Mouse (Mus musculus): Measurements from ENCODE around the gene Prkn. TPM values are rescaled to one million over a fixed set of nuclear protein-coding genes. Genes with fewer than 3 reads are reported as not detected.
"Not testable (repeated sequence)": the region's sequence is repeated elsewhere in the genome, so short reads cannot be mapped to it uniquely, and the experiment has no call there.

Prkn gene
- total and polyA plus RNA-seq, 3 experiments: 0.86 to 5.7 (median 2.3) TPM

- Histone ChIP-seq H3K9me3 (replicated peaks) (no peaks in the 10 kb centered on the region), H3K4me3 (ENCODE audit: low read depth, low read length) (no peak overlapping the region), H3K27me3 (ENCODE audit: insufficient read depth, low read length) (peaks cover 3% of the 10 kb centered on the region), H3K4me1 (ENCODE audit: insufficient read depth, low read depth, low read length) (no peaks in the 10 kb centered on the region), H3K36me3 (replicated peaks) (no peaks in the 10 kb centered on the region)
- DNase-seq (ENCODE audit: low spot score): no peak
- no peak for TF ChIP-seq POLR2AphosphoS5 (IDR thresholded peaks at IDR 0.05; ENCODE audit: insufficient replicate concordance, low read depth, low read length)
- TF ChIP-seq GATA2 (IDR thresholded peaks at IDR 0.05; ENCODE audit: borderline replicate concordance, low read depth, low read length): no peak
- no peak for TF ChIP-seq TAL1 (conservative IDR thresholded peaks at IDR 0.05; ENCODE audit: low read depth, low read length)
- TF ChIP-seq GATA1 (IDR thresholded peaks at IDR 0.05; ENCODE audit: borderline replicate concordance, low read length): no peak
- TF ChIP-seq CTCF (IDR thresholded peaks at IDR 0.05; ENCODE audit: low read depth, low read length): no peak
- ATAC-seq (ENCODE audit: extremely low read depth, insufficient number of reproducible peaks, low FRiP score, poor library complexity, severe bottlenecking): no peak
Observed at GRCm38 (mm10) chr17:11157536-11157935, 317.4 kb downstream of the Prkn start.

DNA sequence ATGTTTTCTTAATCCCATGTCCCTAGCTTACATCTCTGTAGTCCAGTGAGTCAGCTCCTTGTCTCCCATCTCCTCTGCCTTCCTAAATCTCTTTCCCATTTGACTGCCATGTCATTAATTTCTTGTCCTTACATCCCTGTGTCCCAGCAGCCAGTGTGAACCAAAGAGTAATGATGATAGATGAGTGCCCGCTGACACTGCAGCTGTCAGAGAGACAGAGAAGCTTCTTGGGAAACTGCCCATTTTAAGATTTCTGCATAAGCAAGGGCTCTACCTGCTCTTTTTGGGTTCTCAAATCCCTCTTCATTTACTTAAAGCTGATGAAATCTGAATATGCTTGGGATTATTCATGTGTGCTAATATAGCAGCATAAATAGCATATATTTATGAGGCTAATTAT lies 321.3 kb downstream of the Prkn start:
- no peak for ATAC-seq (ENCODE audit: extremely low read depth, insufficient number of reproducible peaks, low FRiP score, poor library complexity, severe bottlenecking)
- Histone ChIP-seq H3K9me3 (replicated peaks) (no peaks in the 10 kb centered on the region), H3K36me3 (replicated peaks) (no peaks in the 10 kb centered on the region), H3K27me3 (ENCODE audit: insufficient read depth, low read length) (no peaks in the 10 kb centered on the region; the same call in 1 of the 2 replicates), H3K4me1 (ENCODE audit: insufficient read depth, low read depth, low read length) (no peaks in the 10 kb centered on the region), H3K4me3 (ENCODE audit: low read depth, low read length) (no peak overlapping the region)
- TF ChIP-seq GATA2 (IDR thresholded peaks at IDR 0.05; ENCODE audit: borderline replicate concordance, low read depth, low read length) (no peak), TAL1 (conservative IDR thresholded peaks at IDR 0.05; ENCODE audit: low read depth, low read length) (no peak), POLR2AphosphoS5 (IDR thresholded peaks at IDR 0.05; ENCODE audit: insufficient replicate concordance, low read depth, low read length) (no peak), CTCF (IDR thresholded peaks at IDR 0.05; ENCODE audit: low read depth, low read length) (no peak), GATA1 (IDR thresholded peaks at IDR 0.05; ENCODE audit: borderline replicate concordance, low read length) (no peak)
- DNase-seq (ENCODE audit: low spot score): no peak

- ATAC-seq (ENCODE audit: extremely low read depth, insufficient number of reproducible peaks, low FRiP score, poor library complexity, severe bottlenecking) (no peak), DNase-seq (ENCODE audit: low spot score) (no peak)
- no peaks in the 10 kb centered on the region; the same call in 1 of the 2 replicates for H3K27me3 ChIP-seq (ENCODE audit: insufficient read depth, low read length)
- H3K4me1 ChIP-seq (ENCODE audit: insufficient read depth, low read depth, low read length): no peaks in the 10 kb centered on the region
- no peaks in the 10 kb centered on the region for H3K9me3 ChIP-seq (replicated peaks)
- H3K36me3 ChIP-seq (replicated peaks): no peaks in the 10 kb centered on the region
- H3K4me3 ChIP-seq (ENCODE audit: low read depth, low read length): no peak overlapping the region
- TF ChIP-seq GATA2 (IDR thresholded peaks at IDR 0.05; ENCODE audit: borderline replicate concordance, low read depth, low read length) (no peak), GATA1 (IDR thresholded peaks at IDR 0.05; ENCODE audit: borderline replicate concordance, low read length) (no peak), CTCF (IDR thresholded peaks at IDR 0.05; ENCODE audit: low read depth, low read length) (no peak), POLR2AphosphoS5 (IDR thresholded peaks at IDR 0.05; ENCODE audit: insufficient replicate concordance, low read depth, low read length) (no peak)
Observed at GRCm38 (mm10) chr17:11162770-11163169, 322.6 kb downstream of the Prkn start.

- no peak overlapping the region for H3K4me3 ChIP-seq (ENCODE audit: low read depth, low read length)
- no peaks in the 10 kb centered on the region for H3K4me1 ChIP-seq (ENCODE audit: insufficient read depth, low read depth, low read length)
- ATAC-seq (ENCODE audit: extremely low read depth, insufficient number of reproducible peaks, low FRiP score, poor library complexity, severe bottlenecking) (no peak), DNase-seq (ENCODE audit: low spot score) (no peak)
- H3K36me3 ChIP-seq (replicated peaks): no peaks in the 10 kb centered on the region
- H3K27me3 ChIP-seq (ENCODE audit: insufficient read depth, low read length): peaks cover 4% of the 10 kb centered on the region; the same call in 1 of the 2 replicates
- TF ChIP-seq CTCF (IDR thresholded peaks at IDR 0.05; ENCODE audit: low read depth, low read length): no peak
- no peak for TF ChIP-seq GATA1 (IDR thresholded peaks at IDR 0.05; ENCODE audit: borderline replicate concordance, low read length)
- no peak for TF ChIP-seq POLR2AphosphoS5 (IDR thresholded peaks at IDR 0.05; ENCODE audit: insufficient replicate concordance, low read depth, low read length)
- TF ChIP-seq TAL1 (conservative IDR thresholded peaks at IDR 0.05; ENCODE audit: low read depth, low read length): no peak
- H3K9me3 ChIP-seq (replicated peaks): no peaks in the 10 kb centered on the region
Observed at GRCm38 (mm10) chr17:11187356-11187755, 347.2 kb downstream of the Prkn start.

- ATAC-seq (ENCODE audit: extremely low read depth, insufficient number of reproducible peaks, low FRiP score, poor library complexity, severe bottlenecking) (no peak), DNase-seq (ENCODE audit: low spot score) (no peak)
- no peaks in the 10 kb centered on the region for H3K9me3 ChIP-seq (replicated peaks)
- peaks cover 4% of the 10 kb centered on the region; the same call in 1 of the 2 replicates for H3K27me3 ChIP-seq (ENCODE audit: insufficient read depth, low read length)
- no peak for TF ChIP-seq POLR2AphosphoS5 (IDR thresholded peaks at IDR 0.05; ENCODE audit: insufficient replicate concordance, low read depth, low read length)
- no peak for TF ChIP-seq CTCF (IDR thresholded peaks at IDR 0.05; ENCODE audit: low read depth, low read length)
- TF ChIP-seq GATA1 (IDR thresholded peaks at IDR 0.05; ENCODE audit: borderline replicate concordance, low read length): no peak
- no peaks in the 10 kb centered on the region for H3K4me1 ChIP-seq (ENCODE audit: insufficient read depth, low read depth, low read length)
- H3K36me3 ChIP-seq (replicated peaks): no peaks in the 10 kb centered on the region
- H3K4me3 ChIP-seq (ENCODE audit: low read depth, low read length): no peak overlapping the region
Observed at GRCm38 (mm10) chr17:11188494-11188893, 348.3 kb downstream of the Prkn start.

GRCm38 (mm10) chr17:11190306-11190705 lies 350.1 kb downstream of the Prkn start:
- peaks cover 4% of the 10 kb centered on the region; the same call in 1 of the 2 replicates for H3K27me3 ChIP-seq (ENCODE audit: insufficient read depth, low read length)
- ATAC-seq (ENCODE audit: extremely low read depth, insufficient number of reproducible peaks, low FRiP score, poor library complexity, severe bottlenecking) (no peak), DNase-seq (ENCODE audit: low spot score) (no peak)
- H3K4me1 ChIP-seq (ENCODE audit: insufficient read depth, low read depth, low read length): no peaks in the 10 kb centered on the region
- H3K36me3 ChIP-seq (replicated peaks): no peaks in the 10 kb centered on the region
- H3K9me3 ChIP-seq (replicated peaks): no peaks in the 10 kb centered on the region
- TF ChIP-seq GATA1 (IDR thresholded peaks at IDR 0.05; ENCODE audit: borderline replicate concordance, low read length): no peak
- TF ChIP-seq CTCF (IDR thresholded peaks at IDR 0.05; ENCODE audit: low read depth, low read length): no peak
- TF ChIP-seq GATA2 (IDR thresholded peaks at IDR 0.05; ENCODE audit: borderline replicate concordance, low read depth, low read length): no peak
- TF ChIP-seq POLR2AphosphoS5 (IDR thresholded peaks at IDR 0.05; ENCODE audit: insufficient replicate concordance, low read depth, low read length): no peak
- TF ChIP-seq TAL1 (conservative IDR thresholded peaks at IDR 0.05; ENCODE audit: low read depth, low read length): no peak
- H3K4me3 ChIP-seq (ENCODE audit: low read depth, low read length): no peak overlapping the region

- no peak for TF ChIP-seq TAL1 (conservative IDR thresholded peaks at IDR 0.05; ENCODE audit: low read depth, low read length)
- Histone ChIP-seq H3K4me3 (ENCODE audit: low read depth, low read length) (no peak overlapping the region), H3K4me1 (ENCODE audit: insufficient read depth, low read depth, low read length) (no peaks in the 10 kb centered on the region), H3K36me3 (replicated peaks) (no peaks in the 10 kb centered on the region), H3K27me3 (ENCODE audit: insufficient read depth, low read length) (no peaks in the 10 kb centered on the region), H3K9me3 (replicated peaks) (no peaks in the 10 kb centered on the region)
- no peak for ATAC-seq (ENCODE audit: extremely low read depth, insufficient number of reproducible peaks, low FRiP score, poor library complexity, severe bottlenecking)
- DNase-seq (ENCODE audit: low spot score): no peak
Observed at GRCm38 (mm10) chr17:11198134-11198533, 357.9 kb downstream of the Prkn start.

GRCm38 (mm10) chr17:11209063-11209462 lies 368.9 kb downstream of the Prkn start:
- not testable (repeated sequence) for H3K4me1 ChIP-seq (ENCODE audit: insufficient read depth, low read depth, low read length); H3K27me3 ChIP-seq (ENCODE audit: insufficient read depth, low read length); H3K9me3 ChIP-seq (replicated peaks); ATAC-seq (ENCODE audit: extremely low read depth, insufficient number of reproducible peaks, low FRiP score, poor library complexity, severe bottlenecking); H3K4me3 ChIP-seq (ENCODE audit: low read depth, low read length); DNase-seq (ENCODE audit: low spot score); H3K36me3 ChIP-seq (replicated peaks)

Data from G1E (cell line).